Mouse (Mus musculus) forebrain, embryonic 12.5 days (tissue): Measurements from ENCODE around the gene Pin1rt1. TPM values are rescaled to one million over a fixed set of nuclear protein-coding genes. Genes with fewer than 3 reads are reported as not detected.

Experiments used
- ATAC-seq: fragments of 200-750 bp; cut with Nextera tagmentation; 2 replicates; pipeline ENCODE4 v1.8.0; 2017; ENCODE audit warnings: moderate TSS enrichment; ENCODE audit not compliant: low FRiP score
- H3K27ac ChIP-seq: fragments of 300-500 bp; sonication (generic); 2 replicates; pipeline ENCODE4 v1.5.1; 2016; ENCODE audit warnings: mild to moderate bottlenecking
- H3K27me3 ChIP-seq: fragments of 300-500 bp; sonication (generic); 2 replicates; pipeline ENCODE4 v1.6.1; 2016; ENCODE audit warnings: mild to moderate bottlenecking
- H3K36me3 ChIP-seq: fragments of 300-500 bp; sonication (generic); replicated peaks from 2 replicates; pipeline ENCODE4 v1.6.1; 2016; ENCODE audit warnings: mild to moderate bottlenecking
- H3K4me1 ChIP-seq: fragments of 300-500 bp; sonication (generic); 2 replicates; pipeline ENCODE4 v1.6.1; 2016
- H3K4me2 ChIP-seq: fragments of 300-500 bp; sonication (generic); 2 replicates; pipeline ENCODE4 v1.6.1; 2016; ENCODE audit warnings: mild to moderate bottlenecking, moderate library complexity
- H3K4me3 ChIP-seq: fragments of 300-500 bp; sonication (generic); replicated peaks from 2 replicates; pipeline ENCODE4 v1.5.1; 2016; ENCODE audit warnings: mild to moderate bottlenecking
- H3K9ac ChIP-seq: fragments of 300-500 bp; sonication (generic); 2 replicates; pipeline ENCODE4 v1.6.1; 2016; ENCODE audit warnings: mild to moderate bottlenecking
- H3K9me3 ChIP-seq: fragments of 300-500 bp; sonication (generic); 2 replicates; pipeline ENCODE4 v1.6.1; 2016
- WGBS: fragments of 180-500 bp; shearing (Covaris S2); methylation state at CpG from one replicate; pipeline ENCODE4 v1.1.7; 2016; 5-methylcytosine and 5-hydroxymethylcytosine counted together
- polyA plus RNA-seq: library from polyadenylated mRNA; unstranded; fragments of >200 nt; fragmentation: Nextera tagmentation; extraction: Ambion mirVana; gene quantifications from 2 replicates; pipeline ENCODE4 v1.2.1, GENCODE M21; 2016

Gene Pin1rt1
- polyA plus RNA-seq = not detected in 2 replicates

- H3K27me3 ChIP-seq = peaks cover 5% of the 10 kb centered on the region; the same call in 1 of the 2 replicates
- no peak within 1 kb of the TSS for H3K4me2 ChIP-seq
- no peak for ATAC-seq
- no peak within 1 kb of the TSS for H3K4me3 ChIP-seq
- H3K9ac ChIP-seq = no peak within 1 kb of the TSS
- no peak within 1 kb of the TSS for H3K27ac ChIP-seq
- no peaks in the 10 kb centered on the region for H3K9me3 ChIP-seq
- WGBS = 88% methylated on average over 4 of the region's 4 CpGs
- H3K36me3 ChIP-seq = no peaks in the 10 kb centered on the region
- H3K4me1 ChIP-seq = peaks cover 7% of the 10 kb centered on the region
Observed at GRCm38 (mm10) chr2:104716279-104716678, at the start of gene Pin1rt1. Pin1rt1 (minus strand) TSS chr2:104716379.

- Histone ChIP-seq H3K4me3 (no peak overlapping the region), H3K36me3 (peaks cover 51% of the 10 kb centered on the region), H3K9ac (no peak overlapping the region), H3K4me2 (no peak overlapping the region), H3K9me3 (no peaks in the 10 kb centered on the region), H3K27ac (no peak overlapping the region), H3K27me3 (no peaks in the 10 kb centered on the region), H3K4me1 (no peaks in the 10 kb centered on the region)
- 95% methylated on average over 4 of the region's 4 CpGs for WGBS
- no peak for ATAC-seq
Observed at GRCm38 (mm10) chr2:104764018-104764417, 47.8 kb upstream of the Pin1rt1 start.

GRCm38 (mm10) chr2:104763134-104763703, 47.0 kb upstream of the Pin1rt1 start:
- Histone ChIP-seq H3K27ac (no peak overlapping the region), H3K36me3 (peaks cover 47% of the 10 kb centered on the region), H3K4me3 (no peak overlapping the region), H3K4me1 (no peaks in the 10 kb centered on the region), H3K9me3 (no peaks in the 10 kb centered on the region), H3K9ac (no peak overlapping the region), H3K27me3 (no peaks in the 10 kb centered on the region), H3K4me2 (no peak overlapping the region)
- no peak for ATAC-seq
- 87% methylated on average over 8 of the region's 8 CpGs for WGBS

- Histone ChIP-seq H3K27ac (no peak overlapping the region), H3K4me3 (no peak overlapping the region), H3K36me3 (0 out of 2 replicates have a peak, but pooled peaks cover 5% of the 10 kb centered on the region), H3K9ac (no peak overlapping the region), H3K4me1 (no peaks in the 10 kb centered on the region), H3K4me2 (no peak overlapping the region), H3K27me3 (no peaks in the 10 kb centered on the region), H3K9me3 (no peaks in the 10 kb centered on the region)
- ATAC-seq = peak; percentile 53; the same call in 1 of the 2 replicates
- WGBS = 68% methylated on average over 3 of the region's 3 CpGs
Observed at GRCm38 (mm10) chr2:104750611-104751010, 34.4 kb upstream of the Pin1rt1 start.

GRCm38 (mm10) chr2:104748652-104749183, 32.5 kb upstream of the Pin1rt1 start:
- Histone ChIP-seq H3K27me3 (peaks cover 4% of the 10 kb centered on the region; the same call in 1 of the 2 replicates), H3K9ac (no peak overlapping the region), H3K9me3 (no peaks in the 10 kb centered on the region), H3K36me3 (0 out of 2 replicates have a peak, but pooled peaks cover 5% of the 10 kb centered on the region), H3K4me1 (no peaks in the 10 kb centered on the region), H3K4me3 (no peak overlapping the region), H3K4me2 (no peak overlapping the region), H3K27ac (no peak overlapping the region)
- 81% methylated on average over 5 of the region's 5 CpGs for whole genome bisulfite sequencing
- ATAC-seq = no peak

- Histone ChIP-seq H3K27ac (no peak overlapping the region), H3K4me2 (no peak overlapping the region), H3K4me3 (no peak overlapping the region), H3K9me3 (no peaks in the 10 kb centered on the region), H3K9ac (no peak overlapping the region), H3K36me3 (no peaks in the 10 kb centered on the region), H3K4me1 (peaks cover 12% of the 10 kb centered on the region), H3K27me3 (peaks cover 20% of the 10 kb centered on the region)
- WGBS = 60% methylated on average over 8 of the region's 8 CpGs
- ATAC-seq = no peak
Observed at GRCm38 (mm10) chr2:104746251-104746650, 30.1 kb upstream of the Pin1rt1 start.

GRCm38 (mm10) chr2:104743971-104744370, 27.8 kb upstream of the Pin1rt1 start:
- peaks cover 19% of the 10 kb centered on the region for H3K4me1 ChIP-seq
- H3K27me3 ChIP-seq = peaks cover 33% of the 10 kb centered on the region
- H3K4me3 ChIP-seq = no peak overlapping the region
- H3K27ac ChIP-seq = no peak overlapping the region
- H3K36me3 ChIP-seq = no peaks in the 10 kb centered on the region
- 57% methylated on average over 5 of the region's 5 CpGs for WGBS
- H3K9ac ChIP-seq = no peak overlapping the region
- ATAC-seq = no peak
- H3K9me3 ChIP-seq = no peaks in the 10 kb centered on the region
- H3K4me2 ChIP-seq = no peak overlapping the region

- Histone ChIP-seq H3K9me3 (no peaks in the 10 kb centered on the region), H3K4me1 (peaks cover 19% of the 10 kb centered on the region), H3K4me2 (peak overlapping the region; percentile 99), H3K36me3 (no peaks in the 10 kb centered on the region), H3K27me3 (peaks cover 33% of the 10 kb centered on the region), H3K27ac (no peak overlapping the region), H3K9ac (no peak overlapping the region), H3K4me3 (peak overlapping the region; percentile 78)
- peak; percentile 7; the same call in 1 of the 2 replicates for ATAC-seq
- 19% methylated on average over 7 of the region's 7 CpGs for WGBS
Observed at GRCm38 (mm10) chr2:104743160-104743559, 27.0 kb upstream of the Pin1rt1 start.

GRCm38 (mm10) chr2:104742741-104743064, 26.5 kb upstream of the Pin1rt1 start, which contains the start of gene Depdc7:
Depdc7 (minus strand) TSS chr2:104742878.
- 0 out of 2 replicates have a peak within 1 kb of the TSS, but pooled peaks have one; percentile 31 for H3K27ac ChIP-seq
- H3K36me3 ChIP-seq = no peaks in the 10 kb centered on the region
- peak within 1 kb of the TSS; percentile 78 for H3K4me3 ChIP-seq
- peaks cover 19% of the 10 kb centered on the region for H3K4me1 ChIP-seq
- peaks cover 33% of the 10 kb centered on the region for H3K27me3 ChIP-seq
- peak within 1 kb of the TSS; percentile 99 for H3K4me2 ChIP-seq
- peak; percentile 90 for ATAC-seq
- WGBS = under 1% methylated on average over 24 of the region's 31 CpGs
- peak within 1 kb of the TSS; percentile 79 for H3K9ac ChIP-seq
- no peaks in the 10 kb centered on the region for H3K9me3 ChIP-seq

- ATAC-seq = peak; percentile 47
- H3K4me3 ChIP-seq = peak overlapping the region; percentile 78
- no peaks in the 10 kb centered on the region for H3K9me3 ChIP-seq
- H3K36me3 ChIP-seq = no peaks in the 10 kb centered on the region
- peak overlapping the region; percentile 99 for H3K4me2 ChIP-seq
- H3K4me1 ChIP-seq = peaks cover 19% of the 10 kb centered on the region
- H3K9ac ChIP-seq = peak overlapping the region; percentile 79
- 0 out of 2 replicates have a peak overlapping the region, but pooled peaks have one; percentile 31 for H3K27ac ChIP-seq
- WGBS = 4% methylated on average over 46 of the region's 46 CpGs
- H3K27me3 ChIP-seq = peaks cover 33% of the 10 kb centered on the region
Observed at GRCm38 (mm10) chr2:104741896-104742740, 25.9 kb upstream of the Pin1rt1 start.

GRCm38 (mm10) chr2:104741015-104741758, 25.0 kb upstream of the Pin1rt1 start:
- no peaks in the 10 kb centered on the region for H3K36me3 ChIP-seq
- H3K27me3 ChIP-seq = peaks cover 33% of the 10 kb centered on the region
- peak overlapping the region; percentile 99 for H3K4me2 ChIP-seq
- ATAC-seq = 0 out of 2 replicates have a peak, but pooled peaks have one; percentile 25
- no peak overlapping the region for H3K9ac ChIP-seq
- 16% methylated on average over 7 of the region's 7 CpGs for WGBS
- H3K9me3 ChIP-seq = no peaks in the 10 kb centered on the region
- H3K4me3 ChIP-seq = no peak overlapping the region
- H3K4me1 ChIP-seq = peaks cover 19% of the 10 kb centered on the region
- H3K27ac ChIP-seq = no peak overlapping the region
